Mouse (Mus musculus) liver, embryonic 11.5 days (tissue): Measurements from ENCODE around the gene Fam83b. TPM values are rescaled to one million over a fixed set of nuclear protein-coding genes. Genes with fewer than 3 reads are reported as not detected.

ENCODE experiments used
- ATAC-seq: fragments of 200-750 bp; cut with Nextera tagmentation; replicated peaks from 2 replicates; pipeline ENCODE4 v1.8.0; 2017; ENCODE audit warnings: moderate number of reproducible peaks, mild to moderate bottlenecking, moderate TSS enrichment, moderate library complexity; ENCODE audit not compliant: low FRiP score
- DNase-seq: peaks from one replicate; pipeline ENCODE4 v3.0.0-alpha.2; 2017; ENCODE audit warnings: low spot score
- H3K27ac ChIP-seq: fragments of 300-500 bp; sonication (generic); 2 replicates; pipeline ENCODE4 v1.5.1; 2014; ENCODE audit warnings: mild to moderate bottlenecking, low read depth, low read length, control low read depth
- H3K27me3 ChIP-seq: fragments of 300-500 bp; sonication (generic); replicated peaks from 2 replicates; pipeline ENCODE4 v1.6.1; 2014; ENCODE audit warnings: low read length, mixed read lengths; ENCODE audit not compliant: control insufficient read depth, insufficient read depth
- H3K36me3 ChIP-seq: fragments of 300-500 bp; sonication (generic); 2 replicates; pipeline ENCODE4 v1.6.1; 2014; ENCODE audit warnings: mild to moderate bottlenecking, low read length, moderate library complexity, mixed read lengths; ENCODE audit not compliant: control insufficient read depth, insufficient read depth
- H3K4me1 ChIP-seq: fragments of 300-500 bp; sonication (generic); replicated peaks from 2 replicates; pipeline ENCODE4 v1.6.1; 2014; ENCODE audit warnings: low read length, mixed read lengths; ENCODE audit not compliant: control insufficient read depth, insufficient read depth
- H3K4me2 ChIP-seq: fragments of 300-500 bp; sonication (generic); 2 replicates; pipeline ENCODE4 v1.6.1; 2014; ENCODE audit warnings: mild to moderate bottlenecking, control low read depth, moderate library complexity
- H3K4me3 ChIP-seq: fragments of 300-500 bp; sonication (generic); 2 replicates; pipeline ENCODE4 v1.5.1; 2014; ENCODE audit warnings: low read depth, low read length, control low read depth
- H3K9ac ChIP-seq: fragments of 300-500 bp; sonication (generic); 2 replicates; pipeline ENCODE4 v1.6.1; 2014; ENCODE audit warnings: low read depth, low read length, control low read depth
- H3K9me3 ChIP-seq: fragments of 300-500 bp; sonication (generic); 2 replicates; pipeline ENCODE4 v1.6.1; 2016; ENCODE audit warnings: low read length, inconsistent platforms, mixed read lengths; ENCODE audit not compliant: control insufficient read depth
- WGBS: fragments of 180-500 bp; shearing (Covaris S2); extraction: QIAGEN DNeasy Blood & Tissue Kit; methylation state at CpG from one replicate; pipeline ENCODE4 v1.1.7; 2014; 5-methylcytosine and 5-hydroxymethylcytosine counted together
- polyA plus RNA-seq: library from polyadenylated mRNA; unstranded; fragments of >200 nt; fragmentation: Nextera tagmentation; extraction: Ambion mirVana; gene quantifications from 2 replicates; pipeline ENCODE4 v1.2.1, GENCODE M21; 2014

Fam83b gene
- polyA plus RNA-seq, 1 experiment from 2014 or later = 0.04 TPM

DNA sequence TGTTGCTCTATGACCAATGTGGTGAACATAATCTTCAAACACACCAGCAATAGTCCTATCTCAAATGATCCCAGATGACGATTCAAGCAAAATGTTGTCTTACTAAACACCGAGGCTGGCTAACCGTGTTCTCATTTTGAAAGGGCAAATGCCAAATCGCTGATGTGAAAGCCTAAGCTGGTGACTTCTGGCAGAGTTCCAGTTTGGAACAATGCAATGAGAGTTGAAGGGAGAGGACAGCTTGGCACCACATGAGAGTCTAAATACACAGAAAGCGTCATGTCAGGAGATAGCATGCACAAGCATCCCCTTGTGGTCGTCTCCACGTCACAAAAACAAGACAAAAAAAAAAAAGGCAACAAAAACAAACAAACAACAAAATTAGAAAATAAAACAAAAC, 27.6 kb downstream of the Fam83b start:
- no peaks in the 10 kb centered on the region for H3K9me3 ChIP-seq
- no peak overlapping the region for H3K4me3 ChIP-seq
- H3K4me2 ChIP-seq = no peak overlapping the region
- no peak overlapping the region for H3K27ac ChIP-seq
- H3K27me3 ChIP-seq = no peaks in the 10 kb centered on the region
- H3K4me1 ChIP-seq = no peaks in the 10 kb centered on the region
- no peaks in the 10 kb centered on the region for H3K36me3 ChIP-seq
- ATAC-seq (no peak), DNase-seq (no peak)
- H3K9ac ChIP-seq = no peak overlapping the region
- 81% methylated on average over 7 of the region's 7 CpGs for whole genome bisulfite sequencing

DNA sequence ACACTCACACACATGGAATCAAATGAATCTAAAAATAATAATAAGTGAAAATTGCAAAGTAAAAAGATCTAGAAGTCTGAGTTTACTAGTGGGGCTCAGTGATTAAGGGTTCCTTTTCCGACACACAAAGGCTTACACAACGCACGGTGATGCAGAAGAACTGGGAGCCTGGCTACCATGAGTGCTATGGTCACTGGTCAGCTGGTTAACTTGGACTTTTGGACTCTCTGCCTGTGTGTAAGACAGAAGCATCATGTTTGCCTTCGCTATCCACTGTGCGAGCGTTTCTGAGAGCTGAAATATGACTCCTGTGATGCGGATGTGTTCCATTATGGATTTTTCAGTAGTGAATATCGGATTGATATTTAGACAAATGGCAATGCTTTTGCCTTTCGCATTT, 30.9 kb downstream of the Fam83b start:
- H3K4me1 ChIP-seq = no peaks in the 10 kb centered on the region
- WGBS = 84% methylated on average over 9 of the region's 9 CpGs
- no peaks in the 10 kb centered on the region for H3K36me3 ChIP-seq
- ATAC-seq (no peak), DNase-seq (no peak)
- no peak overlapping the region for H3K27ac ChIP-seq
- no peaks in the 10 kb centered on the region for H3K27me3 ChIP-seq
- H3K4me3 ChIP-seq = no peak overlapping the region
- no peaks in the 10 kb centered on the region for H3K9me3 ChIP-seq
- H3K4me2 ChIP-seq = no peak overlapping the region
- no peak overlapping the region for H3K9ac ChIP-seq

DNA sequence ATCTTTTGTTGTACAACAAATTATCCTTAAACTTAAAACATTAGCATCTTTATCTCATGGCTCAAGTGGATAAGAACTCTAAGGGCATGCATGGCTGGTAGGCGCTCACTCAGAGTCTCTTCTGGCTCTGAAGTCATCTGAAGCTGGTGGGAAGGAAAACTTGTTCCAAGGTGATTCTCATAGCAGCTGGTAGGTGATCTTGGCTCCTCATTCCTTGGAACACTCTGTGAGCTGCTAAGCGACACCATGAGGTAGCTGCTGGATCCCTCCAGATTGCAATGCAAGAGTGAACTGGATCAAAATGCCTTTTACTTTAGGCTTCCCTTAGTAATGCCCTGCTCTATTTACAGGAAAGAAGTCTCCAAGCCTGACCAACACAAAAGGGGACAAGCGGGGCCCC, 34.5 kb downstream of the Fam83b start:
- H3K4me2 ChIP-seq = no peak overlapping the region
- no peak overlapping the region for H3K9ac ChIP-seq
- WGBS = 76% methylated on average over 3 of the region's 3 CpGs
- ATAC-seq = no peak
- H3K4me1 ChIP-seq = no peaks in the 10 kb centered on the region
- no peaks in the 10 kb centered on the region for H3K27me3 ChIP-seq
- H3K9me3 ChIP-seq = no peaks in the 10 kb centered on the region
- H3K4me3 ChIP-seq = no peak overlapping the region
- no peaks in the 10 kb centered on the region for H3K36me3 ChIP-seq
- DNase-seq = no peak
- no peak overlapping the region for H3K27ac ChIP-seq

DNA sequence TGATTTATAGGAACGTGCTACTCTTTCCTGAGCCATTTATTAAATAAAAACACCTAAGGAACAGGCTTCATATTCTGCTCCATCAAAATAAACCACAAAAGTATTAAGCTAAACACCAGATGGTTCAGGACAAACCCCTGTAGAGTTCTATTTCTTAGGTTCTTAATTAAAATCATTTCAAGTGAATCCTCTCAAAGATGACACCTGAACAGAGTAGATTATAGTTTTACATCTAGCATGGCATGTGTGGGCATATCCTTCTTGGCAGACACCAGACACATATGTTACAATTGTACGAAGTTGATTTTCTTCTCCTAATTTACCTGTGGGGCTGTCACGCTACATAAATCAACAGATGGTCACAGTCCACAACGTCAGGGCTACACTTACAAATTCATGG, 35.5 kb downstream of the Fam83b start:
- H3K36me3 ChIP-seq = no peaks in the 10 kb centered on the region
- WGBS = 82% methylated on average over 4 of the region's 4 CpGs
- H3K9ac ChIP-seq = no peak overlapping the region
- H3K4me3 ChIP-seq = no peak overlapping the region
- no peaks in the 10 kb centered on the region for H3K4me1 ChIP-seq
- no peak overlapping the region for H3K4me2 ChIP-seq
- no peak for ATAC-seq
- DNase-seq = no peak
- H3K27me3 ChIP-seq = no peaks in the 10 kb centered on the region
- no peaks in the 10 kb centered on the region for H3K9me3 ChIP-seq
- no peak overlapping the region for H3K27ac ChIP-seq

DNA sequence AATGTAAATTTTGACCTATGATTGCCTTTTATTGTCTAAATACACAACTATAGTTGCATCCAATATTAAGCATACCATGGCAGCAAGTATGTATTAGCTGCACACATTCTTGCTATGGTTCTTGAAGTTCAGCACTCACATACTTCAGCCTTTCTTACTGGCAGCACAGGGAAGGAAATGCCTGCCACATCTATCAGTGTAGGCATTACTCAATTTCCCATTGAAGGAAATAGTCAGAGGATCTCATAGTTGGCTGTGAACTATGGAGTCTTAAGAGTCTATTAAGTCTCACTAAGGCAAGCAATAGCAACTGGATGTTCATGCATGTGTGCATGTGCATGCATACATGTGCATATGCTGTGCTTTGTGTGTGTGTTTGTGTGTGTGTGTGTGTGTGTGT, 41.3 kb downstream of the Fam83b start:
- Histone ChIP-seq H3K9me3 (no peaks in the 10 kb centered on the region), H3K27me3 (no peaks in the 10 kb centered on the region), H3K4me2 (no peak overlapping the region), H3K27ac (no peak overlapping the region), H3K4me3 (no peak overlapping the region), H3K9ac (no peak overlapping the region), H3K36me3 (no peaks in the 10 kb centered on the region), H3K4me1 (no peaks in the 10 kb centered on the region)
- ATAC-seq (no peak), DNase-seq (no peak)

DNA sequence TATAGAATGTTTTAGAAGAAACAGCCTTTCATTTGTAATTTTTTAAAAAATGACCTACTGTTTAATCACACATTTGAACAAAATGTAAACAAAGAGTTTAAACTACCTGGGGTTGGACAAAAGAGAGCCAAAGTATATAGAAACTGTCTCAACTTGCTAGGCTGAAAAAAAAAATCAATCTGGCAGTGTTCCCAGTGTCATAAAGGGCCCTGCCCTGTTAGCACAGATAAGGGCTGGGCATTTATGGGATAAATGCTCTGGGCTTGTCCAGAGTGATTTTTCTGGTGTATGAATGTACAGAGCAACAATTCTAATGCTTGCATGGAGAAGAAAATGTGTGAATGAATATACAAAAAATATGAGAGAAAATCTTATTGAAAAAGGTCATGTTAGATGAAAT, 43.8 kb downstream of the Fam83b start:
- ATAC-seq (no peak), DNase-seq (no peak)
- Histone ChIP-seq H3K36me3 (no peaks in the 10 kb centered on the region), H3K4me3 (no peak overlapping the region), H3K4me2 (no peak overlapping the region), H3K9me3 (no peaks in the 10 kb centered on the region), H3K9ac (no peak overlapping the region), H3K4me1 (no peaks in the 10 kb centered on the region), H3K27me3 (no peaks in the 10 kb centered on the region), H3K27ac (no peak overlapping the region)

DNA sequence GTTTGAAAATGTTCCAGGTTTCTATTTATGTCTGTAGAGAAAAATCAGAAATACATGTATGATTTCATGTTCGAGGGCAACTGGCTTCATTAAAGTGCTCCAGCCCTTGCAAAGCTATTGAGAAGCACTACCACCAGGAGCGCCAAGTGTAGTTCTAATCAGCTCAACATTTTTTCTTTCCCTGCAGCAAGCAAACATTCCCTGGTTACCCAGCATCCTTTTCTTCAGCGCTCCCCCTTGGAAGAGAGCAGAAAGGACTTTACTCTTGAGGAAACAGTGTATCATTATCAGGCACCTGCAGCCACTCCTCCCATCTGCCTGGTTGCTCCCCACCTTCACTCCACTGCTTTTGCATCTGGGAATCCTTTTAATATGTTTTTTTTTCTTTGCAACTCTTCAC, 45.3 kb downstream of the Fam83b start:
- no peaks in the 10 kb centered on the region for H3K27me3 ChIP-seq
- no peak overlapping the region for H3K4me3 ChIP-seq
- ATAC-seq (no peak), DNase-seq (no peak)
- no peak overlapping the region for H3K27ac ChIP-seq
- H3K36me3 ChIP-seq = no peaks in the 10 kb centered on the region
- H3K9me3 ChIP-seq = no peaks in the 10 kb centered on the region
- WGBS = 71% methylated on average over 3 of the region's 3 CpGs
- H3K9ac ChIP-seq = no peak overlapping the region
- H3K4me1 ChIP-seq = no peaks in the 10 kb centered on the region
- H3K4me2 ChIP-seq = no peak overlapping the region

DNA sequence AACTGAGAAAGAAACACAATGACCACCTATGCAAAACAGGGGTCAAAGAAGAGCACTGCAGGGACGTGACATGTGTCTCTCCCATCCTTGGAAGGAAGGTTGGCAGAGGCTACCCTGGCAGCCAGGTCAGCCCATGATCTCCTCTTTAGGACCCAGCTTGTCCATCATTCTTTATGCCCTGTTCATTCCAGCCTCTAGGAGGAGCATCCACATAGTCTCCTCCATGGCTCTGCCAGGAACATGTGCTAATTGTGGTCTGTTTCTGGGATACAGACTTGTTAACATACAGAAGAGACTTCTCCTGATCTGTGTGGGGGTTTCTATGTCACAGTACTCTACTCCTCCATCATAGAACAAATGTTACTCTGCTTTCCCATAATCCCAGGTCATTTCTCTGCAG, 48.3 kb downstream of the Fam83b start:
- Histone ChIP-seq H3K36me3 (no peaks in the 10 kb centered on the region), H3K4me3 (no peak overlapping the region), H3K9ac (no peak overlapping the region), H3K4me1 (no peaks in the 10 kb centered on the region), H3K9me3 (no peaks in the 10 kb centered on the region), H3K4me2 (no peak overlapping the region), H3K27ac (no peak overlapping the region), H3K27me3 (no peaks in the 10 kb centered on the region)
- ATAC-seq (no peak), DNase-seq (no peak)
- WGBS = 81% methylated on average over 1 of the region's 1 CpGs

DNA sequence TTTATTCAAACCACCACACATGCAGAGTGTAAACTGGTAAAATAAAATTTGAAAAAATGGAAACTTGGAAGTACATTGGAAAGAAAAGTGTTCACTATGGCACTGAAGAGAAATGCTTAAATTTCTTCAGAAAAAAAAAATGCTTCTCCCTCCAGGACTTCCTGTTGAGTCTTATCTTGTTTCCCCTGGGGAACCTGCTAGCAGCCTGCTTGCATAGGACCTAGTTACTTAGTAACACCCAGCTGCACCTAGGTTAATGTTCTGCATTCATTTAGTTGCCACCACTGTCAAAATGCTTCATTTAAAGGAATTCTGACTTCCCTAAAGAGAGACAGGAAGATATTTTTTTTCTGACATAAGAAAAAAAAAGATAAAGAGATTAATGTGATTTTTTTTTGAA, 61.3 kb downstream of the Fam83b start:
- H3K4me3 ChIP-seq = no peak overlapping the region
- no peak overlapping the region for H3K4me2 ChIP-seq
- DNase-seq (no peak), ATAC-seq (no peak)
- H3K9me3 ChIP-seq = no peaks in the 10 kb centered on the region
- no peak overlapping the region for H3K9ac ChIP-seq
- no peak overlapping the region for H3K27ac ChIP-seq
- no peaks in the 10 kb centered on the region for H3K27me3 ChIP-seq
- H3K36me3 ChIP-seq = no peaks in the 10 kb centered on the region
- H3K4me1 ChIP-seq = no peaks in the 10 kb centered on the region
